Mouse (Mus musculus) urinary bladder, adult 2 months (tissue): ENCODE results near the gene Shank3. TPM values are rescaled to one million over a fixed set of nuclear protein-coding genes. Genes with fewer than 3 reads are reported as not detected.

ENCODE experiments used
- DNase-seq: peaks from one replicate; pipeline ENCODE4 v3.0.0; 2022; ENCODE audit warnings: low spot score
- polyA plus RNA-seq: library from polyadenylated mRNA; depleted of rRNA; stranded (reverse); fragments of >200 nt; gene quantifications from 2 replicates; pipeline ENCODE4 v1.2.3, GENCODE M21; 2012; rRNA removed

The Shank3 gene
- polyA plus RNA-seq, 1 experiment: 7.1 TPM

DNA sequence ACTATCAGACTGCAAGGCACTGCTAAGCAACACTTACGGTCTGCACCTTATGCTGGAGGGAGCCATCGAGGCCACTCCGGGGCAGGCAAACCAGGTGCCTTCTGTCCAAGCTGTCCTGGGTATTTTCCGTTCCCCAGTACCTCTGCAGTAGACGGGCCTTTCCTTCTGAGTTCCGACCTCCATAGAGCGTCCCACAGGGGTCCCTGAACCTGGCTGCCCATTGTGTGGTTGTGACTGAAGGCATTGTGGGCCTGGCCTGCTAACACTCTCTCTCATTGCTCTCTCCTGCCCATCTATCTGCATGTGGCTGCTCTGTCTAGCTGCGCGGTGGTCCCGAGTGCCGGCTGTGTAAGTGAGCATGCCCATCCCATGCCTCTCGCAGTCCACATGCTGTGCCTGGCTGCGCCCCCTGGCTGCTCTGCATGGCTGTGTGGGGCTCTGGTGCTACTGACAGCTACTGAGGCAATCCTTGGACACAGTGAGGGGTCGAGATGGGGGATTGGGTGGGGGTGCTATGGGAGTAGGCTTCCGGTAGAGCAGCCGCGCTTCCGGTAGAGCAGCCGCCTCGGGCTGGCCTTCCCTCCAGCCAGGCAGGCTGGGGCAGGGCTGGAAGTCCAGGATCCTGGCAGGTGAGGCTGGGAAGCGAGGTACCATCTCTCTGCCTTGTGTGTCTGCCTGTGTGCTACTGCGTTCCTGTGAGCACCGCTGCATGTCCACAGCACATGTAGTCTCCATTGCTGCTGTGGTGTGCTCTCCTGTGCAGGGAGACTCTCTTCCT, 57.2 kb downstream of the Shank3 start:
- DNase-seq: no peak

- peak; percentile 47 for DNase-seq
Measured at GRCm38 (mm10) chr15:89557179-89557995, 58.0 kb downstream of the Shank3 start.

DNA sequence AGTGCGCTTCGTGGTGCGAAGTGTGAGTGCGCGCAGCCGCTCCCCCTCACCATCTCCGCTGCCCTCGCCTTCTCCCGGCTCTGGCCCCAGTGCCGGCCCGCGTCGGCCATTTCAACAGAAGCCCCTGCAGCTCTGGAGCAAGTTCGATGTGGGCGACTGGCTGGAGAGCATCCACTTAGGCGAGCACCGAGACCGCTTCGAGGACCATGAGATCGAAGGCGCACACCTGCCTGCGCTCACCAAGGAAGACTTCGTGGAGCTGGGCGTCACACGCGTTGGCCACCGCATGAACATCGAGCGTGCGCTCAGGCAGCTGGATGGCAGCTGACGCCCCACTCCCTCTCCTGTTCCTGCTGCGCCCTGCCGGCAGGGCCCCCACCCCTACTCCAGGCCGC, 58.6 kb downstream of the Shank3 start:
- no peak for DNase-seq

DNA sequence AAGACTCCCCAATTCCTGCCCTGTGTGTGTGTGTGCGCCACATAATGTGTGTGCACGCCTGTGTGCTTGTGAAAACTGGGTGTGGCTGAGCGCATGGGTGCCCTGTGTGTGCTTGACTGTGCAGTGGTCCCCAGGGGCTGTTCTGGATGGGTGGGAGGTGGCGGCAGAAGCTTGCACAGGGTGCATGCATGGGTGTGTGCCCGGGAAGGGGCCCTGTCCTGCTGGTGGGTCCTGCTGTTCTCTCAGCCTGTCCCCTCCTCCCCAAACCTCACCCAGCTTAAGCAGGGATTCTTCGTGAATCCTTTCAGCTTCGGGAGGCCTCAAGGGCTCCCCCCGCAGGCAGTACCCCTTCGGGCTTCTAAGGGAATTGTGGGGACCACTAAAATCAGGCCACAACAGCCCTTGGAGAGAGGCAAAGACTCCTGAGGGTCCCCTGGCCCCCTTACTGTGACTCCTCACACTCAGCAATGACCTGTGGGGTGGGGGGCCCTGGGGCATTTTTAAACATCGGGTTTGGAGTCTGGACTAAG, 59.8 kb downstream of the Shank3 start:
- DNase-seq: no peak

DNA sequence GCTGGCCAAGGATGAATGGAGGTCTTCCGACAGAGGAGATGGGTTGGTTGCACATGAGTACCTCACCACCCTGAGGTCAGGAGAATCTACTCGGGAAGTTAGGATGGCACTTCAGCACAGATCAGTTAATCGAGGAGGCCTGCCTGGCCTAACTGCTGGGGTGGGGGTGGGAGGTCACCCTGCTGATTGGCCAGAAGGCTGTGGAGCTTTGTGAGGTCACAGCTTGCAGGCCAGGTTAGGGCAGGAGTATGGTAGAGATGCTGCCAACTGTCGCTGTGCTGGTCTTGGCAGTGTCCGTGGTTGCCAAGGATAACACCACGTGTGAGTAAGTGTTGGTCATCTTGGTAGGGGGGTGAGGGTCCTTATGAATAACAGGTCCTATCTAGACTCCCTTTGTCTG, 68.7 kb downstream of the Shank3 start, which contains the start of gene Acr:
Acr (plus strand) TSS at position 213 of the 400 bp plus-strand sequence.
- no peak for DNase-seq

- DNase-seq: no peak
Measured at GRCm38 (mm10) chr15:89572147-89572546, 72.7 kb downstream of the Shank3 start.

DNA sequence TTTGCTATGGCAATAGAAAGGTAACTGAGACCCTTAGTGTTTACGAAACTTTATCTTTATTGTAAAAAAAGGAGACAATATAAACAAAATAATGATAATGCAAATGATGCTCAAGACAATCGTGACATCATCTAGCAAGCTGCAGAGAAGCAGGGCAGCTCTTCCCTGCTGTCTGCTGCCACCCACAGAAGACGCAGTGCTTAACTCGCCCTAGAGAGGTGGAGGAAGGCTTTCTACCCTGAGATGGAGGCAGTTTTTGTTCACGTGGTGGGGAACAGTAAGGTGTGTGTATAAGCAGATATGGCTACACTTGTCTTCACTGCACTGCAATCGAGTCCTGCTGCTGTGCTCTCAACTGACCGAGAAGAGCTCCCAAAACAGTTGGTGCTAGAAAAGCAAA, 83.1 kb downstream of the Shank3 start:
- DNase-seq: no peak

DNA sequence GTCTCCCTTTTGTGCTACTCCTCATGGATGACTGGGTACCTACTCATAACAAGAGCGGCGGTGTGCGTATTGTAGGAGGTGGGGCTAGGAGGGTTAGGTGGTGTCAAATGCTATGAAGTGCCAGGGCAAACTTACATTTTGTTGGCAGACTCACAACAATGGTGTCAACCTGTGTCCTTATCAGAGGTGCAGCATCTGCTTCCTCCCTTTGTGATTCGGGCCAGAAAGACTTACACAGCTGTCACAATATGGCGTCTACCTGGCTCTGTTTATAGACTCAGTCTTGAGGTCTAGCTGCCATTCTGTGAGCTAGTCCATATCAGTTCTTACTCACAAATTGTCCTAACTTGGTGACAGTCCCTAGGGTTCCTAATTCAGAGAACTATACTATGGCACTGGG, 85.7 kb downstream of the Shank3 start:
- no peak for DNase-seq

GRCm38 (mm10) chr15:89585631-89586030, 86.2 kb downstream of the Shank3 start:
- DNase-seq: no peak

DNA sequence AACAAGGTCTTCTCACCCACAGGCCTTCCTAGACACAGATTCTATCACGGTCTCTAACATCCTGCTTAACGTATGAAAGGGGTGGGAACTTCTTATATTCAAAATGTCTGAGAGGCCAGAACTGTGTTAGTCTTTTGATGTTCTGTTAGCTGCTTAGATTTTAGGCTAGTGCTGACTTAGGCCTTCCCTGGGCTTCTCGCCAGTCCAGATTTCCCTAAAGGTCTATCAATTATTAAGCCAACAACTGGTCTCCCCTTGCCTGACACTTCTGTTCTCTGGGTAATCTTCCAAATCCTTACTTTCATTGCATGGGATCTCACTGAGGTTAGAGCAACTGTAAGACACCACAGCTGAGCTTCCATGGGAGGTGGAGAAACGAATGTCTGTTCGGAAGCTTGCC, 89.7 kb downstream of the Shank3 start:
- no peak for DNase-seq

DNA sequence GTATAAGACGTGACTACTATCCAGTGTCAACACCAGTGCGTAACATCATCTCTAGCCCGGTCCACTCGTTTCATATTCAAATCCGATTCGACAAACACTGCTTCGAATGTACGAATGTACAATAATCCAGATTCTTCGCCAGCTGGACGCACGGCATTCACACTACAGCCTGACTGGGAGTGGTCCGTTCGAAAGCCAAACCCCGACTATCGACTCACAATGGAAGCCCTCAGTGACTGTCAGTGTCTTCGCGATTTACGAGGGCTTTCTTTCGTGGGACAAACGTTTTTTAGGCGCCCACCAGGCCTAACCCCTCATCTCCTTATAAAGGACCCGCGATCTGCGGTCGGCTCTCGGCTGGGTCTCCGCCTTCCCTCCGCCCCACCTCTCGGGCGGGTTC, 91.9 kb downstream of the Shank3 start:
- DNase-seq: no peak

DNA sequence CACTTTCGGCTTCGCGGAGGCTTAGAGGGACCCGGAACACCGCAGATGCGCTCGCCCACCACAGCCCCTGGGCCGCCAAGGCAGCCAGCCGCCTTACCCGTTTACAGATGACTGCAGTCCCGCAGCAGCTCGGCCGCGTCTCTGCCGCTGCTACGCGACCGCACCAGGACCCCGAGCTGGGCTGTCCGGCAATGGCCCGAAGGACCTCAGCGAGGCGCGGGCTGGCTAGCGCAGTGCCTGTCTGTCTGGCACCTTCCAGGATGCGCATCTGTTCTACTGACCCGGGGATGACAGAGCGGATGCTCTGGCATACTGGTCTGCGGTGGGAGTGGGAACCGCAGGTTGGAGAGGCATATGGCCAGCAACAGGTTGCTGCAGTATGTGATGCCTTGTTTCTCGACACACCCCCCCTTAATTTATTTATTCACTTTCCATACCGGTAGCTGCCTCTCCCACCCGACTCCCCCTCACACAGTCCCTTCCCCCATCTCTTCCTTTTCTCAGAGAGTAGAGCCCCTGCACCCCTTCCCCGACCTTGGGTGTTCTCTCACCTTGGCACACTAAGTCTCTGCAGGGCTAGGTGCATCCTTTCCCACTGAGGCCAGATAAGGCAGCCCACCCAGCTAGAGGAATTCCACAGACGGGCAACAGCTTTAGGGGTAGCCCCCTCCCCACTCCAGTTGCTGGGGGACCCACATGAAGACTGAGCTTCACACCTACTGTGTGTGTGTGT, 92.5 kb downstream of the Shank3 start, which contains the start of gene Rabl2:
Rabl2 (minus strand) TSS at position 201 of the 733 bp plus-strand sequence.
- peak; percentile 66 for DNase-seq

GRCm38 (mm10) chr15:89592548-89592947, 93.1 kb downstream of the Shank3 start:
- DNase-seq: no peak

DNA sequence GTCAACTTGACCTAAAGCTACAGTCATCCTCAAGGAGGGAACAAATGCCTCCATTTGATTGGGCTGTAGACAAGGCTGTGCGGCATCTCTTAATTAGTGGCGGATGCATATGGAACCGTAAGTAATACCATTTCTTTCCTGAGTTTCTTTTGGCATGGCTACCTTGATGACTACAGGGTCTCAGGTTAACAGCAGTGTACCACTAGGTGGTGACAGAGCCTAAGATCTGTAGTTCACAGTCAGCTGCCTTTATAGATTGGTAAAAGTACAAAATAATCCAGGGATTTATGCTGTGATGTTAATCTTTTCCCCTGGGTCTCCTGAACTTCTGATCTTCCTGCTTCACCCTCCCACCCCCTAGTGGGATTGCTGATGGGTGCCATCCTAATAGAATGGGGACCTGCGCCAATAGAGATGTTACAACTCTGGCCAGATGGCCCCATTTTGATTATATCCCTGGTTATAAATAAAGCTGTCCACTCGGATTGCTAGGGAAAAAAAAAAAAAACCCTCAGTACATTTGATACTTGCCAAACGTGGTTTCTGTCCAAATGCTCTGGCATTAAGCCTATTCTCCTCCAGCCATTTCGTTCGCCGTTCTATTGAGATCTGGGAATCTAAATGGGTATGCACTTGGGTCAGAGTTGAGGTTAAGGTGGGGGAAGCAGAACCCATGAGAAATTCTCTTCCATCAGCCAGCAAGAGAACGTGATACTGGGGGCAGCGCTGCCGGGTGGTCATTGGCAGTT, 106.6 kb downstream of the Shank3 start:
- DNase-seq: no peak

DNA sequence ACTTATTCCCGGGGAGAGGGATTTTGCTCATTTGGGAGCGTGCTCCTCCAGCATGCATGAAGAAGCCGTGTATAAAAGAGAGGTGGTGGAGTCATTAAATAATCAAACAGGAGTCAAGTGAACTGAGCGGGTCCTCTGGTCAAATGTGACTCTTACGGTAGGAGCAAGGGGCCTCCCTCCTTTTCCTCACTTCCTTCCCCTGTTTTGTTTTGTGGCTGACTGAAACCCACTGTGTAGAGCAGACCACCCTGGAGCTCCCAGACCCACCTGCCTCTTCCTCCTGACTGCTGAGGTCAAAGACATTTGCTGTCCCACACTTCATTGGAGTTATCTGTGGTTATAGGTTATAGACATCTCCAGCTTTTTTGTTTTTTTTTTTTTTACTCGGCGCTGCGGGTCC, 108.1 kb downstream of the Shank3 start:
- DNase-seq: no peak

DNA sequence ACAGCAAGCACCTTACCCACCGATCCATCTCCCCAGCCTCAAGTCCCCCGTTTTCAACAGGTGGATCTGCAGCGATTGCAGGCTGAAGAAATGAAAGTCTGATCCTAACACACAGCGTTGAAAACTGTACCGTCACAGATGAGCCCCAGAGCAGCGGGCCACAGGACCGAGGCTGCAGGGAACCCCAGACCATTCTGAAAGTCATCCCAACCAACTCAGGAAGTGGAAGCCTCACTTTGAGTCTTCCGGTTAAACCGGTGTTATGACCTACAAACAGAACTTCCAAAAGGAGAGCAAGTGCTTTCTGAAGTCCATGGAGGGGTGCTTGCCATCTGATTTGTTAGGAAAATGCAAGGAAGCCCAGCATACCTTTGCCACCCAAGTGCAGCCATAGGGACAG, 108.5 kb downstream of the Shank3 start:
- no peak for DNase-seq

Other genes with a start within 250 kb of the Shank3 start
- gene Sbf1, start 184.3 kb upstream of the Shank3 start, polyA plus RNA-seq: 85.7 and 112 TPM in 2 replicates
- not detected in 2 replicates for gene Adm2, start 176.9 kb upstream of the Shank3 start, polyA plus RNA-seq
- gene Miox, start 165.2 kb upstream of the Shank3 start, polyA plus RNA-seq: not detected in 2 replicates
- gene Lmf2, start 144.0 kb upstream of the Shank3 start, polyA plus RNA-seq: 15.8 and 26.7 TPM in 2 replicates
- 95.7 and 112 TPM in 2 replicates for gene Ncaph2, start 143.9 kb upstream of the Shank3 start, polyA plus RNA-seq
- gene Sco2, start 125.8 kb upstream of the Shank3 start, polyA plus RNA-seq: 18.8 and 23.2 TPM in 2 replicates
- gene Tymp, start 122.6 kb upstream of the Shank3 start, polyA plus RNA-seq: 1.7 and 1.8 TPM in 2 replicates
- 2.7 and 3.0 TPM in 2 replicates for gene Odf3b, start 120.3 kb upstream of the Shank3 start, polyA plus RNA-seq
- not detected in 2 replicates for gene Klhdc7b, start 114.7 kb upstream of the Shank3 start, polyA plus RNA-seq
- gene Syce3, start 89.1 kb upstream of the Shank3 start, polyA plus RNA-seq: not detected in 2 replicates
- 2.3 and 2.7 TPM in 2 replicates for gene Cpt1b, start 73.8 kb upstream of the Shank3 start, polyA plus RNA-seq
- gene C730034F03Rik, start 70.0 kb upstream of the Shank3 start, polyA plus RNA-seq: 2.0 and 3.7 TPM in 2 replicates
- gene Gm44502, start 69.9 kb upstream of the Shank3 start, polyA plus RNA-seq: 0.06 TPM in 2 replicates
- gene Chkb, start 69.7 kb upstream of the Shank3 start, polyA plus RNA-seq: 73.2 and 85.8 TPM in 2 replicates
- 0.25 and 0.32 TPM in 2 replicates for gene Mapk8ip2, start 45.7 kb upstream of the Shank3 start, polyA plus RNA-seq
- gene Arsa, start 22.2 kb upstream of the Shank3 start, polyA plus RNA-seq: 35.4 TPM in 2 replicates
- gene Acr, start 68.7 kb downstream of the Shank3 start, polyA plus RNA-seq: 0.63 and 0.71 TPM in 2 replicates
- 22.2 and 26.8 TPM in 2 replicates for gene Rabl2, start 92.3 kb downstream of the Shank3 start, polyA plus RNA-seq